Comparison of ENCODE assay signal across 7 mouse cellular contexts in genomic region chr2:91771921-91772705, GRCm38 (mm10).
"Had no signal": no experiment of that assay in that cellular context is flagged by ENCODE, and none has a peak within 500 bp of the region (broad histone marks: within the 10 kb centered on the region; RNA-seq: fewer than 3 reads in every experiment).

No protein-coding gene starts in this region.

- H3K9me3 ChIP-seq: limb, embryonic 12.5 days; midbrain, embryonic 13.5 days had no signal

- DNase-seq: kidney, postnatal 36 days; lung, adult 18-20 months; right cerebral cortex, postnatal 14 days; thymus, postnatal 4 days had no signal

- H3K4me3 ChIP-seq: limb, embryonic 12.5 days; midbrain, embryonic 13.5 days had no signal

- H3K27ac ChIP-seq: limb, embryonic 12.5 days; liver, embryonic 14.5 days; midbrain, embryonic 13.5 days had no signal

- H3K27me3 ChIP-seq: limb, embryonic 12.5 days; midbrain, embryonic 13.5 days had no signal

- ATAC-seq: midbrain, embryonic 13.5 days had no signal

- H3K9ac ChIP-seq: limb, embryonic 12.5 days; liver, embryonic 14.5 days; midbrain, embryonic 13.5 days had no signal

- H3K4me1 ChIP-seq: limb, embryonic 12.5 days; midbrain, embryonic 13.5 days had no signal

- H3K4me2 ChIP-seq: limb, embryonic 12.5 days; midbrain, embryonic 13.5 days had no signal
